Mouse (Mus musculus): ENCODE data around the gene Itpr2. TPM values are rescaled to one million over a fixed set of nuclear protein-coding genes. Genes with fewer than 3 reads are reported as not detected.

Gene Itpr2
- total RNA-seq, 1 experiment from 2014 or later = 123 TPM

DNA sequence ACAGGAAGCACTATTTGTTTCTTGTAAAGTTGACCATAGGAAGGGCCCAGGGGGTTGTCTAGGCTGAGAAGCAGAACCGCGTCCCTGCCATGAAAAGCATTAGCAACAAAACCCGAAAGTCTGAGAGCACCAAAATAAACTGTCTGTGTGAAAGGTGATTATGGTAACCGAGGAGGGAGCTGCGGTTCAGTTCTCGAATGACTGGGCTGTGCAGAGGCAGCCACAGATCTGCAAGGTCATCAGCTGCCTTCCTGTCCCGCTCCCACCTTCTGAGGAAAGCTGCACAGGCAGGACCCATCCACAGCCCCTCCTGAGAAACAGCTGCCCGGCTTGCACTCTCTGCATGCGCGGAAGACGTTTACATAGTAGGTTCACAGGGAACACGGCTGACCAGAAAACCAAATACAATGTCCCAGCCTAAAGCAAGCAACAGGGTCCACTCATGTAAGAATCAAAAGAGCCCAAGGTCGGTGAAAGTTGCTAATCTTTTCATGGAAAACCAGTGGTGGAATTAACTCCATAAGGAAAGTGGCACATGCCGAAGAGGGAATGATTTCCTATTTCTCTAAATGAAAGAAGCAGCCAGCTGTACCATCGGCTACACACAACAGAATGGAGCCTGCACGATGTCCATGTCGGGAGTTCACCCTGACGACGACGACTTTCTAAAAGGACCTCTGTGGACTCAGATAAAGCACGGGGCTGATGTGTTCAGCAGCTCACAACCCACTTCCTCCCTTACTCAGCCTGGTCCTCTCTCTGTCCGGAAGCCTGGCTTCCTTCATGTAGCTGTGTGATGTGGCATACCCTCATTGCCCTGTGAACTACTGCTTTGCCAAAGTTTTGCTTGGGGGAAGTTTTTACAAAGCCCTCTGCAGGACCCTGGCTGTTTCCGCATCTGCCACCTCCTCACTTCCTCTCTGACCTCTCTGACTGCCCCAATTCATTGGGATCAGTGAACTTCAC, 280.4 kb downstream of the Itpr2 start:
- ATAC-seq (ENCODE audit: extremely low read depth, insufficient number of reproducible peaks, low FRiP score, poor library complexity, severe bottlenecking) = peak; percentile 79

DNA sequence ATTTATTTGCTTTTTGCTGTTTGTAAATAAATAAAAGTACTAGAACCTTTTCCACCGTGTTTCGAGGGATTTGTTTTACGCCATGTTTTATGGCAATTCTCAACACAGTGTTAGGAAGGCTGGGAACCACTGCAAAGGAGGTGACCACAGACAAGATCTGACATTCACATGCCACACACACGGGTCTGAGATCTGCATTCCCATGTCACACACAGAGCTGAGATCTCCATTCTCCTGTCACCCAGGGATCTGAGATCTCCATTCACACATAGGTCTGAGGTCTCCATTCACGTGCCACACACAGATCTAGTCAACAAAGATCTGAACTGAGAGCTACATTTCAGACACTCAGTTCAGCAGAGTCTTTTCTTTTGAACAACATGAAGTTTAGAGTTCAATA, 282.0 kb downstream of the Itpr2 start:
- ATAC-seq (ENCODE audit: extremely low read depth, insufficient number of reproducible peaks, low FRiP score, poor library complexity, severe bottlenecking) = no peak

DNA sequence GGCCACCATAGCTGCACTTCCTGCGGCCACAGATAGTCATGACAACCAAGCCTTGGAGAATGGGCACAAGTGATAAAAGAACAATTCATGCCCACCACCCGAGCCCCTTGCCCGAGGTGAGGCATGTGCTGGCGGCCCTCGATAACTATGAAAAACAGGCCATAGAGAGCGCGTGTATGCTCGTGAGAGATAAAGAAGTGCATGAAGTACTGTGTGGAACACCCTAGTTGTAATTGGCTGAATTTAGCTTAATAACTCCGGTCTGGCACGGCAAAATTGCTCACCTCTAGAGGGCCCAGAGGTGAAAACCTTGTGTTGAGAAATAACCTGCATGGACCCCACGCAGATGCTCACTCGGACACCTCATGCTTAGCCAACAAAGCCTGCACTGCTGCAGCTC, 282.5 kb downstream of the Itpr2 start:
- ATAC-seq (ENCODE audit: extremely low read depth, insufficient number of reproducible peaks, low FRiP score, poor library complexity, severe bottlenecking) = no peak

DNA sequence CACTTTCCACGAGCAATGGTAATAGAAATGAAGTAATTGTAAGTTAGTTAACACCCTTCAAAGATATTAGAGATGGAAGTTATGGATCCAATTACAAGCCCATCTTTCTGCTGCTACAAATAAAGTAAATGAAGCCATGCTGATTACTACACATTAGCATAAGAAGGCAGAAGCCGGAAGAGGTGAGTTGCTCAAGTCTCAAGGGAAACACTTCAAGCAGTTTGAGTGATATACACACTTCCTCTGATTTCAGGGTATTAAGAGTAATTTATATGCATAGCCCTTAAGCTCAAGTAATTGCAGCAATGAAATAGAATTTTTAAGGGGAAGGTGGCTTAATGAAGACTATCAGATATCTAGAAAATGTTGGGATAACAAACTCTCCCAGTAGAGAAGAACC, 286.7 kb downstream of the Itpr2 start:
- peak; percentile 66; the same call in 1 of the 2 replicates for ATAC-seq (ENCODE audit: extremely low read depth, insufficient number of reproducible peaks, low FRiP score, poor library complexity, severe bottlenecking)

GRCm38 (mm10) chr6:146212339-146212738, 289.7 kb downstream of the Itpr2 start:
- ATAC-seq (ENCODE audit: extremely low read depth, insufficient number of reproducible peaks, low FRiP score, poor library complexity, severe bottlenecking) = no peak

DNA sequence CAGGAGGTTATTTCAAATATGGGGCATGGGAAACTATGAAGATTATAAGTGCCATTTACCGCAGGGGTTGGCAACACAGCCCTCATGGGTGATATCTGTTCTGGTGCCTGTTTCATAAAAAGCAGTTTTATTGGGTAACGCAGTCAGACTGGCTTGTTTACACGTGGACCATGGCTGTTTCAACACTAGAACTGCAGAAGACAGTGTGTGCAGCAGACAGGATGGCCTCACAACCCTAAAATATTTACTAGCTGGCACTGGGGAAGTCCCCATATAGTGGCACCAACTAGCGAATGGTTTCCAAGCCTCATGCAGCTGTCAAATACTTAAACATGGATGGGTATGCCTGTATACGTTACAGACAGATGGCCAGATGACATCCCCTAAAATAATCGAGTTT, 290.8 kb downstream of the Itpr2 start:
- ATAC-seq (ENCODE audit: extremely low read depth, insufficient number of reproducible peaks, low FRiP score, poor library complexity, severe bottlenecking) = no peak

- no peak for ATAC-seq (ENCODE audit: extremely low read depth, insufficient number of reproducible peaks, low FRiP score, poor library complexity, severe bottlenecking)
Measured at GRCm38 (mm10) chr6:146208983-146209382, 293.0 kb downstream of the Itpr2 start.

- ATAC-seq (ENCODE audit: extremely low read depth, insufficient number of reproducible peaks, low FRiP score, poor library complexity, severe bottlenecking) = no peak
Measured at GRCm38 (mm10) chr6:146207204-146207959, 294.6 kb downstream of the Itpr2 start.

DNA sequence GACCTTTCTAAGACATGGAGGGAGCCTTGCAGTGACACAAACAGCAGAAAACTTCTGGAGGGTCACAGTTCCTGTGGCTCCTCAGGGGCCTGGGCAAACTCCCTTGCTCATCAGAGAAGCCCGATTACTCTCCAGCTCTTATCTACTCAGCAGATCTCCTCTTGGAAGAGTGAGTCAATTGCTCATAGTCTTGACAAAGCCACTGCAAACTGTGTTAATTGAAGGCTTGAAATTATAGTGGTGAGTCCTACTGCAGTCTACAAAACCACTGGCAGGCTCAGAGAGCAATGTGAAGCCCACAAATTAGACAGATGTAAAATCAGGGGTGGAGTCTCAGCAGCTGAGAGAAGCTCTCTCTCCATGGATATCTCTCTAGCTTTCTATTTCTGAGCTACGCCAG, 296.9 kb downstream of the Itpr2 start:
- ATAC-seq (ENCODE audit: extremely low read depth, insufficient number of reproducible peaks, low FRiP score, poor library complexity, severe bottlenecking) = no peak

- no peak for ATAC-seq (ENCODE audit: extremely low read depth, insufficient number of reproducible peaks, low FRiP score, poor library complexity, severe bottlenecking)
Measured at GRCm38 (mm10) chr6:146204470-146204869, 297.6 kb downstream of the Itpr2 start.

GRCm38 (mm10) chr6:146197868-146198379, 304.1 kb downstream of the Itpr2 start:
- ATAC-seq (ENCODE audit: extremely low read depth, insufficient number of reproducible peaks, low FRiP score, poor library complexity, severe bottlenecking) = no peak

DNA sequence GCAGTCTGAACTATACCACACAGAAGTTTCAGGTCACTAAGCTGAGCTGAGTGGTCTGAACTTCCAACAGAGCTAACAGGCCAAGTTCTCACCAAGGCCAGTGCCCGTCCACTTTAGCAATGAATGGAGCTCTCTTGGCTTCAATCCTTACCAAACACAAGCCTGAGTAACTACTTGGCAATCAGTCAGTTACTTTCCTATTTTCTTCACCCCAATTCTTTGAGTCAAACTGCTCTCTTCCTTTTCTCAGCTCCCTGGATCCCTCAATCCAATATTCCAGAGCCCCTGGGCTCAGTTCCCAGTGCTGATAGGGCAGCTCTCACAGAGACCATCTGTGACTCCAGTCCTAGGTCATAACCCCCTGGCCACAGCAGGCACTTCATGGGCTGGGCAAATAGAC, 305.3 kb downstream of the Itpr2 start:
- ATAC-seq (ENCODE audit: extremely low read depth, insufficient number of reproducible peaks, low FRiP score, poor library complexity, severe bottlenecking) = no peak

GRCm38 (mm10) chr6:146195854-146196457, 306.1 kb downstream of the Itpr2 start:
- ATAC-seq (ENCODE audit: extremely low read depth, insufficient number of reproducible peaks, low FRiP score, poor library complexity, severe bottlenecking) = no peak

DNA sequence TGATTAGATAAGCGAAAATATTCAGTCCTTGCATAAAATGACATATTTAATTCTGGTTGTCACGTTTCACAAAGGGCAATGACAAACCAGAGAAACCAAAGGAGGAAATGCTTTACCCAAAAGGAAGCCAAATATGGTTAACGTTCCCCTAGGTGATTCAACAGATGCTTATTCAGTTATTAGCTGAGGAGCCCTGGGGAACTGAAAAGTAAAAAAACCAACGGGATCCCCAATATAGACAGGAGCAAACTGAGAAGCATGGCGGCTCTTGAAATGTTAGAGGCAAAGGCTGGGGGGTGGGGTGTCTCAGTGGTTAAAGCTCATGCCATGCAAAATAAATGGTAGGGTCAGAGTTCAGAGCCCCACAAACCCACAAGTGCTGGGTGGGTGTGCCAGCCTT, 310.1 kb downstream of the Itpr2 start:
- ATAC-seq (ENCODE audit: extremely low read depth, insufficient number of reproducible peaks, low FRiP score, poor library complexity, severe bottlenecking) = no peak

DNA sequence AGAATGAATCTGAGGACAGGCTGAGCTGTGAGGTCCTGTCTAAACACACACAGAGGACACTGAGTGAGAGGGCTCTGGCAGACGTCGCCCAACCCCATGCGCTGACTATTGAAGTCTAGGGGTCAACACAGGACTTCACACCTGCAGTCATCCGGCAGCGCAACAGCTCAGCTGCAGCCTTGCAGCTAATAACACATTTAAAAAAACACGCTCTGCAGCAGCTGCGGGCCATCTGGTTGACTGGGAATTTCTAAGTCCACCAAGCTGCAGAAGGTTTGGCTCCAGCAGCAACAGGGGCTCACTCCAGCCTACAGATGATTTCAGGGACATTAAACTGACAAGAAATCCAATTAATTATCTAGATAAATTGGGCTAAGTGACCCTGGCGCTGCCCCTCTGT, 312.0 kb downstream of the Itpr2 start:
- no peak for ATAC-seq (ENCODE audit: extremely low read depth, insufficient number of reproducible peaks, low FRiP score, poor library complexity, severe bottlenecking)

DNA sequence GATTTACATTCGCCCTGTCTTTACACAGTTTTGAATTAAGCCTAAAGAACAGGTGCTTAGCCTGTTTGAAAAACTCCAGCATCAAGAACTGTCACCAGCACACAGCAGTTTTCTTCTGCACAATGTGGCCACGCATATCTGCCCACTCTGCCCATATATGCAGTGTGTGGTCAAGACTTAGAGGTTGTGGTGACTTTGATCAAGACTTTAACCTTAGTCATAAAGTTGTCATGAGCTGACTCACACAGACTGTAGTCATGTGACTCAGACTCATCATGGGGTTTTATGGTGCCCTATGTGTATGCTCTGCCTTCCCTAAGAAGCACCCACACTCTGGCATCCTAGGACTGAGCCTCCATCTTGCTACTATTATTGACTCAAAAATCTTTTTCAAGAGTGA, 316.5 kb downstream of the Itpr2 start:
- ATAC-seq (ENCODE audit: extremely low read depth, insufficient number of reproducible peaks, low FRiP score, poor library complexity, severe bottlenecking) = 0 out of 2 replicates have a peak, but pooled peaks have one; percentile 23

DNA sequence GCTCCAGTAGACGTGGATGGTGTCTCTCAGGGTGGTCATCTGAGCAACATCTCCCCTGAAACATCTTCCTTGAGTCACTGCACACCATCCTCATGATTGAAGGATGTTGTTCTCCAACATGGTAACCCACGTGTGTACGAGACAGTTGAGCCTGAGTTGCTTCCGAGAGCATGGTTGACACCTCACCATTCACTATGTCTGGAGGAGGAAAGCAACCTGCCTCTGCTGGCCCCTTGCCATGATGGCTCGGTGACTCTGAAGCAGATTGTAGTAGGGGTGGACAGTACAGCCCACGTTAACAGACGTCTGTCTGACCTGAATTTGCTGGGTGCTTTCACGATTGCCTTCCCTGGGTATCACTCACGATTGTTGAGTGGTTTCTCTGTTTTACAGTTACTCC, 317.3 kb downstream of the Itpr2 start:
- no peak for ATAC-seq (ENCODE audit: extremely low read depth, insufficient number of reproducible peaks, low FRiP score, poor library complexity, severe bottlenecking)

- no peak for ATAC-seq (ENCODE audit: extremely low read depth, insufficient number of reproducible peaks, low FRiP score, poor library complexity, severe bottlenecking)
Measured at GRCm38 (mm10) chr6:146174644-146175250, 327.3 kb downstream of the Itpr2 start.

DNA sequence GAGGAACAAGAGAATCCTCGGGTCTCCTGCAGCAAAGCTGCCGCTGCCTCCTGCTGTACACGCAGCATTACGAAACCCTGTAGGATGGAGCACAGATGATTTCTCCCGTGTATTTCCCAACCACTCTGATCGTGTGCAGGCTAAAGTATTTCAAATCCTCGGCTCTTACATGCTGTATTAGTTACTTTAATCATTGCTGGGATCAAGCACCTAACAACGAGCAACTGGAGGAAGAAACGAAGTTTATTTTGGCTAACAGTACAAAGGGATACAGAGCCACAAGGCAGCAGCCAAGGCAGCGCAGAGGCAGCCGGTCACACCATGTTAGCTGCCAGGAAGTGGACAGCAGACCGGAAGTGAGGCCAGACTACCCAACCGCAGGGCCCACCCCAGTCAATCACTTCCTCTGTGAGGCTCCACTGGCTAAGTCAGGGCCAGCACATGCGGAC, 331.4 kb downstream of the Itpr2 start:
- ATAC-seq (ENCODE audit: extremely low read depth, insufficient number of reproducible peaks, low FRiP score, poor library complexity, severe bottlenecking) = peak; percentile 94

All from neutrophil, adult 5-6 weeks (primary cell).